Mouse (Mus musculus) cerebellum, adult (tissue): ENCODE measurements around the gene Myo3b.
A peak's percentile ranks its signal among the peaks of the same experiment; 100 is the strongest.

Source experiments
- ATAC-seq: cut with Nextera tagmentation; 2 replicates; pipeline ENCODE4 v1.9.2; 2017; ENCODE audit warnings: mild to moderate bottlenecking, moderate library complexity, mixed read lengths; ENCODE audit not compliant: insufficient number of reproducible peaks, low FRiP score, low TSS enrichment

Gene Myo3b

DNA sequence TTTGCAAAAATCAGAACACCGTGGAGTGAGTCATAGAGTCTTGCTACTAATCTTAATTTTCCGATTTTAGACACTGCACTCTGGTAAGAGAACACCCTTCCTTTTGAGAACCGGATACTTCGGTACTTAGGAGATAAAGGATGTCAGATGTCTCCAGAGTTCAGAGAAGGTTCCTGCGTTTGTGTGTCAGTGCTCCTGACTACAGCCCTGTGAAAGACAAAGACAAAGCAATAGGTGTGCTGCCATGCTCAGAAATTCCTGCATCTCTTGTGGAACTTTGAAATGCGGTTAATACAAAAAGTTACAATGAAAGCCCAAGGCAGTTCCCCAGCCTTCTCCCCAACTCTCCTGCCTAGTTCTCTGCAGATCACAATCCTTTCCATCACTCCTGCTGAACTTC, 300.6 kb downstream of the Myo3b start:
- ATAC-seq, result no peak

DNA sequence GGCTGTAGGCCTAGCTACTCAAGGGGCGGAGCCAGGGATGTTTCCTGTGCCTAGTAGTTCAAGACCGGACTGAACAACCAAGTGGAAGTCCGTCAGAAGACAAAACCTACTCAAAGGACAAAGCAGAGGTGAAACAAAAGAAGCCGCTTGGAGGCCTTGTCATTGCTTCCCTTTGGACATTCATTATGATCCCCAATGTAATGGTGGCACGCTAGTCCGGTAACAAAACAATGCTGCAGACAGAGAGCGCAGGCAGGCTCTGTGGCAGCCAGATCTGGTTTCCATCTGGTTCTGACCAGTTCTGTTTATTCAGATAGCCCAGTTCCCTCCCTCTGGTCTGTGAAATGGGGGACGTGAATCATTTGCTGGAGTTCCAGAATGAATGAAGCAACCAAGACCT, 301.3 kb downstream of the Myo3b start:
- no peak for ATAC-seq

GRCm38 (mm10) chr2:70345126-70345525, 306.2 kb downstream of the Myo3b start:
- ATAC-seq, result no peak

DNA sequence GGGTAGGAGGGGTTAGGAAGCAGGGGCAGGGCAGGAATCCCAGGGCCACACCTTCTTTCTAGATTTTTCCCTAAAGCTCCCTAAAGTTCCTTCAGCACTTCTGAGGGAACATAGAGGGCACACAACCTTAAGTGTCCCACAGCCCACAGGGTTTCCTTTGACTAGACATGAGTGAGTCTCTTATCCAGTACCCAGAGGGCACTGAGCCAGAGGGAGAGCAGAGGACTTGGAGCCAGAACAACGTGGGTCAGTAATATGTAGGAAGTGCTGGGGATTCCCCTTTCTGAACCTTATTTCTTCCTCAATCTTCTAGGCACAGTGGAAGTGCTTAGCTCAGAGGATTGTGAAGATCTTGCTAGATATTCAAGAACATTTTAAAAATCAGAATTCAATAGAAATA, 308.6 kb downstream of the Myo3b start:
- no peak for ATAC-seq

- no peak for ATAC-seq
These were observed 310.0 kb downstream of the Myo3b start for GRCm38 (mm10) chr2:70348793-70349553.

DNA sequence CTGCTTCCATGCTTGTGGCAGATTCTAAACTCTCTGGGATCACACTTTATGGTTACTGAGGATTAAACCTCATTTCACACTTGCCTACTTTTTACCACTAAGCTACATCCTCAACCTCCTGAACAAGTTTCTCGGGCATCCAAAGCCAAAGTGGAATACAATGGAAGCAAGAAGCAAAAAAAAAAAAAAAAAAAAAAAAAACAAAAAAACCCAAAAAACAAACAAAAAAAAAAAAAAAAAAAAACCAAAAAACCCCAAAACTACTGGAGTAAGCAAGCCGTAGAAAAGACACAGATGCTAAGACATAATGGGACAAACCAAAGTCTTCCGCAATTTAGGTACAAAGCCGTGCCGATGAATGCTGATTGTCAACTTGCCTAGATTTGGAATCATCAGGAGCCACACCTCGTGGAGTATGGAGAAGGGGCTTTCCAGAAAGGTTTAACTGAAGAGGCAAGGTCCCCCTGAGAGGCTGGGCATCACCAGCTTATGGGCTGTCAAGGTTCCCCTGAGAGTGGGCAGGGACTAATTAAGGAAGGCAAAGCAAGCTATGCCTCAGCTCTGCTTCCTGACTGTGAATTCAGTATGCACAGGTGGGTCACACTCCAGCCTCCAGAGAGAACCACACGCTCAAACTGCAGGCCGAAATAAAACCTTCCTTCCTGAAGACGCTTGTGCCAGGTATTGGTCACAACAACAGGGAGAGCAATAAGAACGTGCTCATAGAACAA, 313.7 kb downstream of the Myo3b start:
- ATAC-seq, result no peak

- no peak for ATAC-seq
These were observed 315.1 kb downstream of the Myo3b start for GRCm38 (mm10) chr2:70354056-70354455.

- ATAC-seq, result no peak
These were observed 316.1 kb downstream of the Myo3b start for GRCm38 (mm10) chr2:70355026-70355425.

DNA sequence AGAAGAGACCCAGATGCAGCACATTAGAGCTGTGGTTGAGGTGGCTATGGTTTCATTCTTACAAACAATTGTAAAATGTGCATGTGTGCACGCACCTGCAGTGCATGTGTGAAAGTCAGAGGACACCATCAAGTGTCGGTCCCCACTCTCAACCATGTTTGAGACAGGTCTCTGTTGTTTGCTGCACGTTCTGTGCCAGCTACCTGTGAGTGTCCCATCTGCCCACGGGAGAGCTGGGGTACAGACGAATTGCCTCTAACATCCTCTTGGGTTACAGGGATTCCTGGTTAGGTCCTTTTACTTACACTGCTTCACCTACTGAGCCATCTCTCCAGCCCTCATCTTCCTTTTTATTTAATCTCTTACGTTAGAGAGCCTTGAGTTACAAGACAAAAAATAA, 330.5 kb downstream of the Myo3b start:
- ATAC-seq, result peak; percentile 56; the same call in 1 of the 2 replicates

GRCm38 (mm10) chr2:70379341-70379740, 340.4 kb downstream of the Myo3b start:
- no peak for ATAC-seq

GRCm38 (mm10) chr2:70379939-70380338, 341.0 kb downstream of the Myo3b start:
- ATAC-seq, result no peak

DNA sequence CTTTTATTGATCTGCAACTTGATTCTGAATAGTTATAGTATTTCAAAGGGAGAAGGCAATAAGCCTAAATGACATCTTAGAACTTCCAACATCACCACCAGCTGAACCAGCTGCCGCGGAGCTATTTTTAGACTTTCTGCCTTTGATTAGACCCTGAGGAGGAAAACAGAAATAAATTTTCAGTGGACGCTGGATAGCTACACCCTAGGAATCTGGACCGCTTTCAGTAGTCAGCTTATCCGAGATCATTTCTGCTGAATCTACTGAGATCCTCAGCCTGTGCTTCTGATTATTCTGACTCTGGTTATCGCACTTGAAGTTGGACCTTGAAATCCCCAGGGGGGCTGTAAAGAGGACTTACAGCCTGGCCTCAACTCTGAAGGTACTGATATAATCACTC, 349.7 kb downstream of the Myo3b start:
- no peak for ATAC-seq

DNA sequence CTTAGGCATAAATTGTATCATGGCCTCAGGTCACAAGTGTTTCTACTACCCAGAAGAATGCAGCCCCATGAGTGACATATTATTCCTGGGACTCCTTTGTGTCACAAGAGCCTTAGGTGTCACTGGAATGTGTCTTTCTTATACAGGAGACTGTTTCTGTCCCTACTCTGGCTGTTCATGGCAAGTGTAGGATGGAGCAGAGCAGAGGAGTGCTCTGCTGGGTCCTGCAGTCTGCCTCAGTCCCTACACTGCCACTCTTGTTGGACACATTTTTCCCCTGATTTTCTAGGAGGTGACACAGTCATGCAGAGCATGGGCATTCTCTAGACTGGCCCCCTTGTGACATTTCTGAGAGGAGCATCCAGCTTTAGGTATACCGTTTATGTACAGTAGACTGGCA, 350.2 kb downstream of the Myo3b start:
- ATAC-seq, result no peak

DNA sequence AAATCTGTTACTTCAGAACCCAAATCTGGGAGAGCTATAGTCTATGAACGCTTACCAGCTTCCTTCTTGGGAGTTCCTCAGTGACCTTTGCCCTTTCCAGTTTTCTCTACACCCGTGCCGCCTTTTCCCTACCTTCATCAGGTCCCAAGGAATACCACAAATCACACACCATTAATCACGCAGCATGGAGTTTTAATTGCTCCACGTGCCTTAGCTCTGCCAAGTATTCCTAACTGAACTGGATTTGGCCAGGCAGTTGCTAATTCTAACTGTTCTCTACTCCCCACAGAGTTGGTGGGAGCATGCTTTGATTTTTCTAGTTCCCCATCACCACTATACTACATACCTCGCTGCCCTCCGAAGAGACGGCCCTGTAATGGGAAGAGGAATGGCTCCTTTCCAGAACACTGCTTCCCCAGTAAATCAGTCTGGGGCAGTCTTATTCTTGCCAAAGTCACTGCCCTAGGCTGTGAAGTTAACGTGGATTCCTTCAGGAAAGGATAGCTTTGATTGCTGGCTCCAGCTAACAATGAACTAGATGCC, 358.9 kb downstream of the Myo3b start:
- ATAC-seq, result no peak

- no peak for ATAC-seq
These were observed 360.7 kb downstream of the Myo3b start for GRCm38 (mm10) chr2:70399441-70400115.

DNA sequence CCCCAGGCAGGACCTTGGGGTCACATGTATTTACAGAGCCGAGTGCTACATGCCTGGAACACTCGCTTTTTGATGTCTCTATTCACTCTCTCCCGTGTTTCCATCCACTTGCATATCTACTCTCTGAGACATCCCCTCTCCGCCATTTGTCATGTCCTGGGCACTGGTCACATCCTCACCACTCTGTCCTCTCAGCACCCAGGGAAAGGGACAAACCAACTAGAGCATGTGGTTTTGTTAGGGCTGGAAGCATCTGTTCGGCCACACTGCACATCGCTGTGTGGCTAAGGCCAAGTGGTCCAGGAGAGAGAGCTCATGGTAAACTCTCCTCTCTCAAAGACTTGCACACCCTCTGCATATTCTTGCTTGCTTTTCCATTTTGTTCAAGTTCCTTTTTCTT, 361.4 kb downstream of the Myo3b start:
- no peak for ATAC-seq

DNA sequence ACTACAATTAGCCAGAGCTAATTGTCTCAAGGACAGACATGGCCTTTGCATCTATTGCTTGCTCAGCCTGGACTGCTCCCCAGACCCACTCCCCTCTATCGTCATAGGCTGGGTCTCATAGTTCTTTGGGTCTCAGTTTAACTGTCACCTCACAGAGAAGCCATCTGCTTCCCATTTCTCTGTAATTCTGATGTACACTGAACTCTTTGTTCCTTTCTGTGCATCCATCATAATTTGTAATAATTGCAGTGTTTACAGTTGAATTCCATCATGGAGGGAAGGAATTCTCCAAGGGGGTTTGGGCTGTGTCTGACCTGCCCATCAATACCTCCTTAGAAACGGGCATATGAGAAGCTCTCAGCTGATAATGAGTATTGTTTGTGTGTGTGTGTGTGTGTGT, 365.4 kb downstream of the Myo3b start:
- ATAC-seq, result no peak

GRCm38 (mm10) chr2:70406846-70407245, 367.9 kb downstream of the Myo3b start:
- no peak for ATAC-seq

DNA sequence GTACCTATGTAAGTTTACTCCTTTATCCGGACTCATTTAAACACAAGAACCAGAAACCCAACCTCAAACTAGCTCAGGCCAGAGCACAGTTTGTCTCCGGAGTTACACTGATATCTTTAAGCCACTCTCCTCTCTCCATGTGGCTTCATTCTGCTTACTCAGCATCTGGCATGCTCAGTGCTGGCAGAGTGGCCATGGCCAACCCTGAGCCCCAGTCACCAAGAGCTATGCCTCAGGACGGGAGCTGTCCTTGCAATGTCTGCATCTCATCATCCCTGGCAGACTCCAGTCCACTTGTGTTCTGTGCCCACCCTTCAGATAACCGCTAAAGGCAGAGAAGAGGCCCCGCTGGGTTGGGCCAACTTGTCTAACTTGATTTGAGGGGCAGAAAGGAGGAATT, 368.8 kb downstream of the Myo3b start:
- ATAC-seq, result no peak

DNA sequence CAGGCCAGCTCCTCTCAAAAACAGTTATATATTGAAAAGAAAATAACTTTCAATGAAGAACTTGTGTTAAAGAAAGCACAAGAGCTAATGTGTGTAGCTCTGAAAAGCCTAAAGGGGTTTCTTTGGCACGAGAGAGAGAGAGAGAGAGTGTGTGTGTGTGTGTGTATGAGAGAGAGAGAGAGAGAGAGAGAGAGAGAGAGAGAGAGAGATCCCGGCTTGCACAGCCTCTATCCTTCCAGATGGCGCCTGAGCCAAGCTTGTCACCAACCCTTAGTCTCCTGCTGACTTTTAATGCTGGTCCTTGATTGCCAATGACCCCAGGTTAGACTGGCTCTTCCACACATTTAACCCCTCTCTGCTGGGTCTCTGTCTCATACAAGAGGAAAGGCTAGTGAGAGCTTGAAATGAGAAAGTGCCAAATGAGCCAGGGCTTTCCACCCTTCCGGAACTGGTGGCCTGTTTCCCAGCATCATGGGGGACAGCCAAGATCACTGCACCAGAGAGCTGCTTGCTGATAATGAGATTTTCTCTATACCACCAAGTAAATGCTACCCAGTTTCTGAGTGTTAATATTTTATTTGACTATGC, 371.5 kb downstream of the Myo3b start:
- ATAC-seq, result peak; percentile 65; the same call in 1 of the 2 replicates

GRCm38 (mm10) chr2:70412315-70412714, 373.4 kb downstream of the Myo3b start:
- no peak for ATAC-seq
